Mouse (Mus musculus) heart, embryonic 11.5 days (tissue): ENCODE measurements around the gene Cacna1d. TPM values are rescaled to one million over a fixed set of nuclear protein-coding genes. Genes with fewer than 3 reads are reported as not detected.

Source experiments
- ATAC-seq: fragments of 200-750 bp; cut with Nextera tagmentation; replicated peaks from 2 replicates; pipeline ENCODE4 v1.8.0; 2017; ENCODE audit warnings: moderate library complexity; ENCODE audit not compliant: insufficient number of reproducible peaks, low FRiP score, low TSS enrichment
- H3K27ac ChIP-seq: fragments of 300-500 bp; sonication (generic); 2 replicates; pipeline ENCODE4 v1.5.1; 2014; ENCODE audit warnings: mild to moderate bottlenecking, low read depth, low read length
- H3K27me3 ChIP-seq: fragments of 300-500 bp; sonication (generic); 2 replicates; pipeline ENCODE4 v1.6.1; 2014; ENCODE audit warnings: mild to moderate bottlenecking, low read length, mixed read lengths; ENCODE audit not compliant: control insufficient read depth, insufficient read depth
- H3K36me3 ChIP-seq: fragments of 300-500 bp; sonication (generic); 2 replicates; pipeline ENCODE4 v1.6.1; 2014; ENCODE audit warnings: mild to moderate bottlenecking, low read length, moderate library complexity, mixed read lengths; ENCODE audit not compliant: control insufficient read depth, insufficient read depth
- H3K4me1 ChIP-seq: fragments of 300-500 bp; sonication (generic); 2 replicates; pipeline ENCODE4 v1.6.1; 2014; ENCODE audit warnings: low read length; ENCODE audit not compliant: control insufficient read depth, insufficient read depth
- H3K4me2 ChIP-seq: fragments of 300-500 bp; sonication (generic); 2 replicates; pipeline ENCODE4 v1.6.1; 2014; ENCODE audit warnings: mild to moderate bottlenecking, moderate library complexity
- H3K4me3 ChIP-seq: fragments of 300-500 bp; sonication (generic); 2 replicates; pipeline ENCODE4 v1.5.1; 2014; ENCODE audit warnings: low read depth, low read length
- H3K9ac ChIP-seq: fragments of 300-500 bp; sonication (generic); 2 replicates; pipeline ENCODE4 v1.6.1; 2014; ENCODE audit warnings: mild to moderate bottlenecking, low read depth, low read length, moderate library complexity
- H3K9me3 ChIP-seq: fragments of 300-500 bp; sonication (generic); replicated peaks from 2 replicates; pipeline ENCODE4 v1.6.1; 2016; ENCODE audit warnings: low read length; ENCODE audit not compliant: control insufficient read depth
- WGBS: fragments of 180-500 bp; shearing (Covaris S2); extraction: QIAGEN DNeasy Blood & Tissue Kit; methylation state at CpG from one replicate; pipeline ENCODE4 v1.1.7; 2014; ENCODE audit not compliant: insufficient replicate concordance; 5-methylcytosine and 5-hydroxymethylcytosine counted together
- polyA plus RNA-seq: library from polyadenylated mRNA; unstranded; fragments of >200 nt; fragmentation: Nextera tagmentation; extraction: Ambion mirVana; gene quantifications from 2 replicates; pipeline ENCODE4 v1.2.1, GENCODE M21; 2014

Gene Cacna1d
- polyA plus RNA-seq, 1 experiment from 2014 or later: 17.5 TPM

GRCm38 (mm10) chr14:30330416-30331181 is 160.7 kb downstream of the Cacna1d start:
- no peak for ATAC-seq
- no peak overlapping the region for H3K4me2 ChIP-seq
- H3K27ac ChIP-seq: no peak overlapping the region
- no peaks in the 10 kb centered on the region for H3K36me3 ChIP-seq
- WGBS: 79% methylated on average over 17 of the region's 17 CpGs
- H3K4me3 ChIP-seq: no peak overlapping the region
- no peak overlapping the region for H3K9ac ChIP-seq
- peaks cover 25% of the 10 kb centered on the region for H3K4me1 ChIP-seq
- H3K9me3 ChIP-seq: no peaks in the 10 kb centered on the region
- no peaks in the 10 kb centered on the region for H3K27me3 ChIP-seq

- ATAC-seq: no peak
- WGBS: 67% methylated on average over 11 of the region's 11 CpGs
Measured at GRCm38 (mm10) chr14:30329109-30329508, 162.1 kb downstream of the Cacna1d start.

GRCm38 (mm10) chr14:30327452-30327851 is 163.8 kb downstream of the Cacna1d start:
- no peaks in the 10 kb centered on the region for H3K36me3 ChIP-seq
- H3K9ac ChIP-seq: no peak overlapping the region
- peaks cover 22% of the 10 kb centered on the region for H3K4me1 ChIP-seq
- H3K27me3 ChIP-seq: no peaks in the 10 kb centered on the region
- no peaks in the 10 kb centered on the region for H3K9me3 ChIP-seq
- no peak for ATAC-seq
- no peak overlapping the region for H3K4me3 ChIP-seq
- no peak overlapping the region for H3K4me2 ChIP-seq
- no peak overlapping the region for H3K27ac ChIP-seq
- WGBS: 44% methylated on average over 7 of the region's 7 CpGs

More at GRCm38 (mm10) chr14:30329109-30329508, 162.1 kb downstream of the Cacna1d start:
- Histone ChIP-seq H3K9me3 (no peaks in the 10 kb centered on the region), H3K9ac (no peak overlapping the region), H3K4me1 (peaks cover 22% of the 10 kb centered on the region), H3K27ac (no peak overlapping the region), H3K27me3 (no peaks in the 10 kb centered on the region), H3K4me3 (no peak overlapping the region), H3K4me2 (no peak overlapping the region), H3K36me3 (no peaks in the 10 kb centered on the region)

GRCm38 (mm10) chr14:30327051-30327450 is 164.2 kb downstream of the Cacna1d start:
- WGBS: 23% methylated on average over 8 of the region's 8 CpGs
- no peak overlapping the region for H3K4me3 ChIP-seq
- no peak overlapping the region for H3K4me2 ChIP-seq
- no peak overlapping the region for H3K27ac ChIP-seq
- H3K9ac ChIP-seq: no peak overlapping the region
- no peak for ATAC-seq
- H3K36me3 ChIP-seq: no peaks in the 10 kb centered on the region
- H3K27me3 ChIP-seq: no peaks in the 10 kb centered on the region
- H3K4me1 ChIP-seq: peaks cover 22% of the 10 kb centered on the region
- no peaks in the 10 kb centered on the region for H3K9me3 ChIP-seq

GRCm38 (mm10) chr14:30326226-30326625 is 165.0 kb downstream of the Cacna1d start:
- Histone ChIP-seq H3K27me3 (no peaks in the 10 kb centered on the region), H3K9ac (no peak overlapping the region), H3K36me3 (no peaks in the 10 kb centered on the region), H3K4me1 (peaks cover 22% of the 10 kb centered on the region), H3K9me3 (no peaks in the 10 kb centered on the region), H3K4me3 (no peak overlapping the region), H3K4me2 (no peak overlapping the region), H3K27ac (no peak overlapping the region)
- WGBS: 66% methylated on average over 4 of the region's 4 CpGs
- ATAC-seq: no peak

GRCm38 (mm10) chr14:30324994-30325393 is 166.3 kb downstream of the Cacna1d start:
- WGBS: 69% methylated on average over 5 of the region's 5 CpGs
- Histone ChIP-seq H3K27ac (no peak overlapping the region), H3K9ac (no peak overlapping the region), H3K4me1 (peaks cover 22% of the 10 kb centered on the region), H3K4me3 (no peak overlapping the region), H3K9me3 (no peaks in the 10 kb centered on the region), H3K36me3 (no peaks in the 10 kb centered on the region), H3K4me2 (no peak overlapping the region), H3K27me3 (no peaks in the 10 kb centered on the region)
- no peak for ATAC-seq

- Histone ChIP-seq H3K4me2 (no peak overlapping the region), H3K9ac (no peak overlapping the region), H3K27ac (no peak overlapping the region), H3K36me3 (no peaks in the 10 kb centered on the region), H3K27me3 (no peaks in the 10 kb centered on the region), H3K9me3 (no peaks in the 10 kb centered on the region), H3K4me3 (no peak overlapping the region), H3K4me1 (no peaks in the 10 kb centered on the region)
- no peak for ATAC-seq
- 80% methylated on average over 9 of the region's 9 CpGs for WGBS
Measured at GRCm38 (mm10) chr14:30318715-30319437, 172.4 kb downstream of the Cacna1d start.

GRCm38 (mm10) chr14:30318293-30318692 is 173.0 kb downstream of the Cacna1d start:
- no peak overlapping the region for H3K9ac ChIP-seq
- no peak for ATAC-seq
- no peak overlapping the region for H3K27ac ChIP-seq
- no peak overlapping the region for H3K4me3 ChIP-seq
- H3K36me3 ChIP-seq: no peaks in the 10 kb centered on the region
- H3K4me1 ChIP-seq: no peaks in the 10 kb centered on the region
- WGBS: 82% methylated on average over 12 of the region's 12 CpGs
- no peaks in the 10 kb centered on the region for H3K9me3 ChIP-seq
- H3K4me2 ChIP-seq: no peak overlapping the region
- no peaks in the 10 kb centered on the region for H3K27me3 ChIP-seq
